In the genomic region with DNA sequence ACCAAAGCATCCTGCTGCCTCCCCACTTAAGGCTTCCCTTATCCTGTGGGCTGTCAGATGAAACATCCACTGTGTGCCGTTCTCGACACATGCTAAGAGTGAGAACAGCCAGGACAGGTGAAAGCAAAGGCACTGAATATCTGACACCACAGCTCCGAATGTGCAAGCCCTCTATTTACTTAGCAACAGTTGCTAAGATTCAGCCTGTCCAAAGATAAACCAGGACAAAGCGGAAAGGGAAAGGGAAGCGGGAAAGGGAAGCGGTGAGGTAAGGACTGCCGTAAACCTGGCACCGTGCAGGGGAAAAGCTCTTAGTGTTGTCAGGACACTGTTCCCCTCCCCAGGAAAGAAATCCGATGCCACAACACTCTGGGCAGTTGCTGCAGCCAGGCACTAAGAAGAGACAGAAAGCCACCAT, we compare ENCODE assay signal across 9 mouse cellular contexts.
DNase-seq lines count a peak whose midpoint lies in the region; ATAC-seq and TF ChIP-seq lines count a peak whose summit lies in the region.
"Had no signal": no experiment of that assay in that cellular context is flagged by ENCODE, and none has a peak within 500 bp of the region (broad histone marks: within the 10 kb centered on the region; RNA-seq: fewer than 3 reads in every experiment).

No protein-coding gene starts in this region.

- DNase-seq in adrenal gland, postnatal 36 days, result peak; percentile 10 to 39
- peak; percentile 25 for DNase-seq in embryo, embryonic 9.5 days (ENCODE audit: extremely low spot score)
- peak; percentile 79 for DNase-seq in heart, postnatal 10 days
- DNase-seq in stomach, postnatal 0 days (ENCODE audit: low spot score), result peak; percentile 39
- no peak for DNase-seq in layer of hippocampus, postnatal 10 days (ENCODE audit: low spot score in 2 of 2)

- H3K4me3 ChIP-seq in liver, embryonic 15.5 days (replicated peaks), result no peak overlapping the region
- H3K4me3 ChIP-seq in stomach, postnatal 0 days (ENCODE audit: low read depth, low read length), result no peak overlapping the region
- H3K4me3 ChIP-seq: megakaryocyte, embryonic 14.5 days had no signal

- 53% methylated on average over 9 of the region's 9 CpGs for WGBS in liver, embryonic 15.5 days (ENCODE audit: insufficient replicate concordance)
- 36% methylated on average over 9 of the region's 9 CpGs for WGBS in stomach, postnatal 0 days

- no peak overlapping the region for H3K9ac ChIP-seq in liver, embryonic 15.5 days
- no peak overlapping the region for H3K9ac ChIP-seq in stomach, postnatal 0 days (ENCODE audit: low read length)

- peaks cover 33% of the 10 kb centered on the region for H3K4me1 ChIP-seq in liver, embryonic 15.5 days (replicated peaks)
- peaks cover 16% of the 10 kb centered on the region; the same call in 1 of the 2 replicates for H3K4me1 ChIP-seq in stomach, postnatal 0 days (replicated peaks; ENCODE audit: control insufficient read depth, insufficient read depth)

- no peak overlapping the region for H3K27ac ChIP-seq in liver, embryonic 15.5 days (replicated peaks)
- H3K27ac ChIP-seq in stomach, postnatal 0 days (replicated peaks), result peak overlapping the region; percentile 69

- no peak for TF ChIP-seq CTCF in stomach, postnatal 0 days (IDR thresholded peaks at IDR 0.05; ENCODE audit: low read depth)

- no peaks in the 10 kb centered on the region for H3K9me3 ChIP-seq in liver, embryonic 15.5 days (replicated peaks)
- H3K9me3 ChIP-seq in stomach, postnatal 0 days (ENCODE audit: control insufficient read depth, low read length), result no peaks in the 10 kb centered on the region
- H3K9me3 ChIP-seq: megakaryocyte, embryonic 14.5 days had no signal

- intact Hi-C loops in heart, postnatal 10 days (cut with DNase I), result loop anchor here (2.0 to 5.0 kb wide), 2 partner anchors 45 to 75 kb away; a partner anchor contains a TSS

- H3K4me2 ChIP-seq in liver, embryonic 15.5 days, result peak overlapping the region; percentile 25; the same call in 1 of the 2 replicates
- H3K4me2 ChIP-seq in stomach, postnatal 0 days (replicated peaks; ENCODE audit: low read depth), result 0 out of 2 replicates have a peak overlapping the region, but pooled peaks have one; percentile 9

- peak; percentile 47 for ATAC-seq in liver, embryonic 15.5 days (ENCODE audit: insufficient read depth)
- peak; percentile 80 for ATAC-seq in stomach, postnatal 0 days (ENCODE audit: low FRiP score, low TSS enrichment)
- no peak for ATAC-seq in megakaryocyte, adult 5-6 weeks (ENCODE audit: poor library complexity, severe bottlenecking)
- ATAC-seq in megakaryocyte progenitor cell, adult 5-6 weeks (replicated peaks; ENCODE audit: poor library complexity), result no peak

- no peak for TF ChIP-seq EP300 in stomach, postnatal 0 days (optimal IDR thresholded peaks at IDR 0.05)

- no peaks in the 10 kb centered on the region for H3K36me3 ChIP-seq in liver, embryonic 15.5 days (replicated peaks)
- H3K36me3 ChIP-seq in stomach, postnatal 0 days (ENCODE audit: control insufficient read depth, insufficient read depth, low read length), result no peaks in the 10 kb centered on the region

- no peaks in the 10 kb centered on the region for H3K27me3 ChIP-seq in liver, embryonic 15.5 days
- no peaks in the 10 kb centered on the region for H3K27me3 ChIP-seq in stomach, postnatal 0 days (ENCODE audit: control insufficient read depth, insufficient read depth, low read length)
- H3K27me3 ChIP-seq: megakaryocyte, embryonic 14.5 days had no signal

Comparison
In these comparisons a context has a peak if more than half of its experiments do, and no peak if none do; other contexts are left out.
1. DNase-seq: peak in adrenal gland, postnatal 36 days (2 of 2), embryo, embryonic 9.5 days (single experiment), heart, postnatal 10 days (2 of 2) and stomach, postnatal 0 days (single experiment); none in layer of hippocampus, postnatal 10 days (0 of 2).
2. ATAC-seq: peak in liver, embryonic 15.5 days (single experiment) and stomach, postnatal 0 days (single experiment); none in megakaryocyte, adult 5-6 weeks (single experiment) and megakaryocyte progenitor cell, adult 5-6 weeks (single experiment).